Comparison of ENCODE assay signal across 20 mouse cellular contexts in genomic region chr3:122763240-122763761, GRCm38 (mm10). TPM values are rescaled to one million over a fixed set of nuclear protein-coding genes. Genes with fewer than 3 reads are reported as not detected.
DNase-seq lines count a peak whose midpoint lies in the region; ATAC-seq and TF ChIP-seq lines count a peak whose summit lies in the region.
"Had no signal": no experiment of that assay in that cellular context is flagged by ENCODE, and none has a peak within 500 bp of the region (broad histone marks: within the 10 kb centered on the region; RNA-seq: fewer than 3 reads in every experiment).

No protein-coding gene starts in this region.

- no peaks in the 10 kb centered on the region for H3K36me3 ChIP-seq in C2C12 (ENCODE audit: control insufficient read depth, insufficient read depth)
- H3K36me3 ChIP-seq in intestine, embryonic 15.5 days: no peaks in the 10 kb centered on the region
- H3K36me3 ChIP-seq in liver, embryonic 11.5 days (ENCODE audit: control insufficient read depth, insufficient read depth, low read length): no peaks in the 10 kb centered on the region
- H3K36me3 ChIP-seq: hindbrain, embryonic 13.5 days had no signal

- no peaks in the 10 kb centered on the region for H3K79me3 ChIP-seq in C2C12 (ENCODE audit: low read depth)

- intact Hi-C loops in heart, postnatal 10 days (cut with DNase I): no loop called here

- H3K79me2 ChIP-seq in C2C12 (ENCODE audit: control insufficient read depth, insufficient read depth): peaks cover 9% of the 10 kb centered on the region

- H3K27ac ChIP-seq in intestine, embryonic 15.5 days: no peak overlapping the region; the same call in 1 of the 2 replicates
- no peak overlapping the region for H3K27ac ChIP-seq in liver, embryonic 11.5 days (ENCODE audit: low read depth, low read length)
- H3K27ac ChIP-seq: forebrain, embryonic 12.5 days; hindbrain, embryonic 13.5 days; limb, embryonic 13.5 days; liver, embryonic 14.5 days; lung, embryonic 15.5 days; macrophage; midbrain, embryonic 13.5 days had no signal

- no peak overlapping the region for H3K4me3 ChIP-seq in C2C12 (ENCODE audit: insufficient read depth, poor library complexity, severe bottlenecking)
- H3K4me3 ChIP-seq in intestine, embryonic 15.5 days (replicated peaks): no peak overlapping the region
- H3K4me3 ChIP-seq in liver, embryonic 11.5 days (ENCODE audit: low read depth, low read length): no peak overlapping the region
- H3K4me3 ChIP-seq: forebrain, embryonic 12.5 days; heart, embryonic 12.5 days; hindbrain, embryonic 13.5 days; limb, embryonic 13.5 days; lung, embryonic 15.5 days; midbrain, embryonic 13.5 days had no signal

- peak overlapping the region; percentile 41 for H3ac ChIP-seq in C2C12 (ENCODE audit: control insufficient read depth, insufficient read length, low read depth)

- no peak for TF ChIP-seq CTCF in C2C12 (IDR thresholded peaks at IDR 0.05; ENCODE audit: control insufficient read depth, insufficient read depth, insufficient read length)

- ATAC-seq in intestine, embryonic 15.5 days: peak; percentile 55
- ATAC-seq in liver, embryonic 11.5 days (replicated peaks; ENCODE audit: low FRiP score): no peak
- ATAC-seq: inflammation-experienced regulatory T-cells, adult 6 months; midbrain, embryonic 13.5 days had no signal

- H3K27me3 ChIP-seq in C2C12 (ENCODE audit: control insufficient read depth, insufficient read depth, insufficient read length): no peaks in the 10 kb centered on the region
- no peaks in the 10 kb centered on the region for H3K27me3 ChIP-seq in intestine, embryonic 15.5 days (replicated peaks)
- no peaks in the 10 kb centered on the region for H3K27me3 ChIP-seq in liver, embryonic 11.5 days (replicated peaks; ENCODE audit: control insufficient read depth, insufficient read depth, low read length)
- H3K27me3 ChIP-seq: CH12.LX; forebrain, embryonic 12.5 days; heart, embryonic 12.5 days; hindbrain, embryonic 13.5 days; limb, embryonic 13.5 days; lung, embryonic 15.5 days; midbrain, embryonic 13.5 days had no signal

- DNase-seq in heart, postnatal 10 days: peak; percentile 7 to 8
- DNase-seq in heart, adult 9 months (ENCODE audit: low spot score in 2 of 2): no peak
- DNase-seq in skeletal muscle tissue, adult 2 months (ENCODE audit: low read depth, low spot score): peak; percentile 9
- DNase-seq in thymus, postnatal 4 days: no peak
- DNase-seq in liver, embryonic 11.5 days (ENCODE audit: low spot score): no peak
- DNase-seq: cerebellum, adult 9-11 months; layer of hippocampus, postnatal 36 days had no signal

- no peaks in the 10 kb centered on the region for H3K9me3 ChIP-seq in intestine, embryonic 15.5 days
- H3K9me3 ChIP-seq in liver, embryonic 11.5 days (ENCODE audit: control insufficient read depth, low read length): no peaks in the 10 kb centered on the region
- H3K9me3 ChIP-seq: forebrain, embryonic 12.5 days; heart, embryonic 12.5 days; hindbrain, embryonic 13.5 days; limb, embryonic 13.5 days; lung, embryonic 15.5 days; midbrain, embryonic 13.5 days had no signal

- WGBS in intestine, embryonic 15.5 days: 65% methylated on average over 8 of the region's 8 CpGs
- 75% methylated on average over 8 of the region's 8 CpGs for WGBS in liver, embryonic 11.5 days

- no peak overlapping the region for H3K9ac ChIP-seq in intestine, embryonic 15.5 days
- no peak overlapping the region for H3K9ac ChIP-seq in liver, embryonic 11.5 days (ENCODE audit: low read depth, low read length)
- H3K9ac ChIP-seq: forebrain, embryonic 12.5 days; heart, embryonic 12.5 days; hindbrain, embryonic 13.5 days; limb, embryonic 13.5 days; liver, embryonic 14.5 days; lung, embryonic 15.5 days; midbrain, embryonic 13.5 days had no signal

- peaks cover 3% of the 10 kb centered on the region; the same call in 1 of the 2 replicates for H3K4me1 ChIP-seq in intestine, embryonic 15.5 days (replicated peaks)
- no peaks in the 10 kb centered on the region for H3K4me1 ChIP-seq in liver, embryonic 11.5 days (replicated peaks; ENCODE audit: control insufficient read depth, insufficient read depth, low read length)
- H3K4me1 ChIP-seq: forebrain, embryonic 12.5 days; limb, embryonic 13.5 days had no signal

- H3K4me2 ChIP-seq in intestine, embryonic 15.5 days (replicated peaks): peak overlapping the region; percentile 20; the same call in 1 of the 2 replicates
- no peak overlapping the region for H3K4me2 ChIP-seq in liver, embryonic 11.5 days
- H3K4me2 ChIP-seq: forebrain, embryonic 12.5 days; heart, embryonic 12.5 days; hindbrain, embryonic 13.5 days; limb, embryonic 13.5 days; lung, embryonic 15.5 days; midbrain, embryonic 13.5 days had no signal

TF ChIP-seq in C2C12, 6 proteins besides CTCF, POLR2A, EP300 and RAD21:
- TF ChIP-seq FOSL1 (IDR thresholded peaks at IDR 0.05; ENCODE audit: insufficient read depth, low read length, poor library complexity, severe bottlenecking): peak; percentile 45
- no peak for TF ChIP-seq USF1 (IDR thresholded peaks at IDR 0.05; ENCODE audit: low read depth)
- TF ChIP-seq MAX (IDR thresholded peaks at IDR 0.05): no peak
- no peak for TF ChIP-seq CEBPB (IDR thresholded peaks at IDR 0.05; ENCODE audit: low read depth)
- TF ChIP-seq MYOD1 (IDR thresholded peaks at IDR 0.05; ENCODE audit: control insufficient read depth, insufficient read length, low read depth): peak; percentile 91
- TF ChIP-seq MYOG (IDR thresholded peaks at IDR 0.05; ENCODE audit: control insufficient read depth, extremely low read depth, insufficient read length): no peak

RNA-seq across cellular contexts. Expression of gene Pde5a, which starts 34.6 kb away (rescaled TPM):
- total RNA-seq in heart, postnatal 10 days (2021): 10 to 100 TPM; 10.5 to 12.9 TPM
- polyA plus RNA-seq in C2C12 (2012; fragmentation: generic; extraction: Trizol): 2.9 TPM
- polyA plus RNA-seq in intestine, embryonic 15.5 days (2015; fragmentation: Nextera tagmentation; extraction: Ambion mirVana): 12.1 and 13.3 TPM in 2 replicates
- 4.5 and 4.9 TPM in 2 replicates for polyA plus RNA-seq in liver, embryonic 11.5 days (2014; fragmentation: Nextera tagmentation; extraction: Ambion mirVana)
- total RNA-seq: MEL had no signal

Comparison
In these comparisons a context has a peak if more than half of its experiments do, and no peak if none do; other contexts are left out.
1. DNase-seq: peak in heart, postnatal 10 days (2 of 2) and skeletal muscle tissue, adult 2 months (single experiment); none in heart, adult 9 months (0 of 2), thymus, postnatal 4 days (single experiment) and liver, embryonic 11.5 days (single experiment).